Mouse (Mus musculus) kidney, adult 2 months (tissue): Measurements from ENCODE around the gene Selenos.

Experiments used
- CTCF ChIP-seq: fragments of 200-500 bp; conservative IDR thresholded peaks from 2 replicates; pipeline ENCODE4 v1.5.1; 2011; ENCODE audit warnings: low read depth, mild to moderate bottlenecking, control low read depth, low read length, moderate library complexity, mixed read lengths; ENCODE audit not compliant: insufficient read depth, insufficient read length
- POLR2A ChIP-seq: fragments of 200-500 bp; IDR thresholded peaks from one replicate; pipeline ENCODE4 v1.6.1; 2011; ENCODE audit warnings: low read depth, low read length, control low read depth

DNA sequence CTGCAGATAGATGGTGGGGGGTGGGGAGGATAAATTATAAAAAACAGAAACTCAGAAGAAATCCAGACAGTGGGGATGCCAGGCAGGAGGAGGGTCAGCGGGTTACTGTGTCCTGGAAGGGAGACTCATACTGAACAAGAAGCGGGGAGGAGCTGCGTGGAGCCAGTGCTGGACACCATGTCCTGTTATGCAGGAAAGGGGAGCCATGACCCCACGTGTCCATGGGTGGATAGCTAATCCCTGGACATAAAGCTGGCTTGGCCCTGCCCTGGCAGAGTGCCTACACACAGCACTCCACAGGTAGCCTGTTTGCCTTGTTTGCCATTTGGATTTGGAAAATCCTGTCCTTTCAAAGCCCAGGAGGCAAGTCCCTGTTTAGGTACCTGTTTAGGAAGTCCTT is 31.5 kb upstream of the Selenos start:
- TF ChIP-seq POLR2A: no peak
- no peak for TF ChIP-seq CTCF
